Mouse (Mus musculus): ENCODE data around the gene Pum2. TPM values are rescaled to one million over a fixed set of nuclear protein-coding genes. Genes with fewer than 3 reads are reported as not detected.
A peak's percentile ranks its signal among the peaks of the same experiment; 100 is the strongest.
"Not testable (repeated sequence)": the region's sequence is repeated elsewhere in the genome, so short reads cannot be mapped to it uniquely, and the experiment has no call there.

Pum2 gene
- polyA plus RNA-seq, 1 experiment from 2014 or later: 63.9 TPM

GRCm38 (mm10) chr12:8674891-8675341 is 982 bp downstream of the Pum2 start:
- Histone ChIP-seq H3K4me1 (peaks cover 23% of the 10 kb centered on the region), H3K27ac (replicated peaks) (peak overlapping the region; percentile 100), H3K27me3 (replicated peaks; ENCODE audit: low read depth, poor library complexity, severe bottlenecking) (no peaks in the 10 kb centered on the region), H3K9me3 (no peaks in the 10 kb centered on the region), H3K4me3 (peak overlapping the region; percentile 82), H3K36me3 (replicated peaks) (peaks cover 15% of the 10 kb centered on the region)
- no peak for DNase-seq (ENCODE audit: low spot score)
- under 1% methylated on average over 20 of the region's 20 CpGs for WGBS

- H3K36me3 ChIP-seq (replicated peaks): peaks cover 19% of the 10 kb centered on the region
- WGBS: 1% methylated on average over 7 of the region's 7 CpGs
- peaks cover 23% of the 10 kb centered on the region for H3K4me1 ChIP-seq
- no peak for DNase-seq (ENCODE audit: low spot score)
- no peaks in the 10 kb centered on the region for H3K9me3 ChIP-seq
- H3K27me3 ChIP-seq (replicated peaks; ENCODE audit: low read depth, poor library complexity, severe bottlenecking): no peaks in the 10 kb centered on the region
- H3K4me3 ChIP-seq: peak overlapping the region; percentile 82
- peak overlapping the region; percentile 100 for H3K27ac ChIP-seq (replicated peaks)
These were observed 1.4 kb downstream of the Pum2 start for GRCm38 (mm10) chr12:8675361-8675760.

GRCm38 (mm10) chr12:8676341-8676740 is 2.4 kb downstream of the Pum2 start:
- peak overlapping the region; percentile 82 for H3K4me3 ChIP-seq
- no peaks in the 10 kb centered on the region for H3K27me3 ChIP-seq (replicated peaks; ENCODE audit: low read depth, poor library complexity, severe bottlenecking)
- H3K27ac ChIP-seq (replicated peaks): no peak overlapping the region
- no peak for DNase-seq (ENCODE audit: low spot score)
- H3K4me1 ChIP-seq: peaks cover 23% of the 10 kb centered on the region
- peaks cover 29% of the 10 kb centered on the region for H3K36me3 ChIP-seq (replicated peaks)
- WGBS: 88% methylated on average over 6 of the region's 6 CpGs
- H3K9me3 ChIP-seq: no peaks in the 10 kb centered on the region

GRCm38 (mm10) chr12:8677926-8678325 is 4.0 kb downstream of the Pum2 start:
- Histone ChIP-seq H3K4me3 (no peak overlapping the region), H3K4me1 (peaks cover 23% of the 10 kb centered on the region), H3K9me3 (no peaks in the 10 kb centered on the region), H3K36me3 (replicated peaks) (peaks cover 40% of the 10 kb centered on the region), H3K27ac (replicated peaks) (no peak overlapping the region), H3K27me3 (replicated peaks; ENCODE audit: low read depth, poor library complexity, severe bottlenecking) (no peaks in the 10 kb centered on the region)
- DNase-seq (ENCODE audit: low spot score): no peak

GRCm38 (mm10) chr12:8684200-8684599 is 10.3 kb downstream of the Pum2 start:
- no peak for DNase-seq (ENCODE audit: low spot score)
- Histone ChIP-seq H3K9me3 (no peaks in the 10 kb centered on the region), H3K27ac (replicated peaks) (no peak overlapping the region), H3K4me1 (no peaks in the 10 kb centered on the region), H3K27me3 (replicated peaks; ENCODE audit: low read depth, poor library complexity, severe bottlenecking) (no peaks in the 10 kb centered on the region), H3K4me3 (no peak overlapping the region), H3K36me3 (replicated peaks) (peaks cover 75% of the 10 kb centered on the region)
- 94% methylated on average over 1 of the region's 1 CpGs for WGBS

GRCm38 (mm10) chr12:8685036-8685435 is 11.1 kb downstream of the Pum2 start:
- Histone ChIP-seq H3K4me3 (no peak overlapping the region), H3K9me3 (no peaks in the 10 kb centered on the region), H3K36me3 (replicated peaks) (peaks cover 67% of the 10 kb centered on the region), H3K27me3 (replicated peaks; ENCODE audit: low read depth, poor library complexity, severe bottlenecking) (no peaks in the 10 kb centered on the region), H3K4me1 (no peaks in the 10 kb centered on the region), H3K27ac (replicated peaks) (no peak overlapping the region)
- DNase-seq (ENCODE audit: low spot score): no peak
- WGBS: 97% methylated on average over 3 of the region's 3 CpGs

GRCm38 (mm10) chr12:8689882-8690281 is 15.9 kb downstream of the Pum2 start:
- not testable (repeated sequence) for H3K9me3 ChIP-seq; H3K27ac ChIP-seq (replicated peaks); H3K4me3 ChIP-seq; DNase-seq (ENCODE audit: low spot score); H3K4me1 ChIP-seq; H3K27me3 ChIP-seq (replicated peaks; ENCODE audit: low read depth, poor library complexity, severe bottlenecking)
- 83% methylated on average over 3 of the region's 3 CpGs for WGBS
- H3K36me3 ChIP-seq (replicated peaks): peaks cover 48% of the 10 kb centered on the region

- no peaks in the 10 kb centered on the region for H3K27me3 ChIP-seq (replicated peaks; ENCODE audit: low read depth, poor library complexity, severe bottlenecking)
- H3K9me3 ChIP-seq: no peaks in the 10 kb centered on the region
- H3K4me1 ChIP-seq: no peaks in the 10 kb centered on the region
- H3K27ac ChIP-seq (replicated peaks): no peak overlapping the region
- DNase-seq (ENCODE audit: low spot score): peak; percentile 18
- WGBS: 73% methylated on average over 2 of the region's 2 CpGs
- no peak overlapping the region for H3K4me3 ChIP-seq
- peaks cover 73% of the 10 kb centered on the region for H3K36me3 ChIP-seq (replicated peaks)
These were observed 25.0 kb downstream of the Pum2 start for GRCm38 (mm10) chr12:8698895-8699294.

GRCm38 (mm10) chr12:8703988-8704387 is 30.1 kb downstream of the Pum2 start:
- DNase-seq (ENCODE audit: low spot score): no peak
- Histone ChIP-seq H3K27ac (replicated peaks) (no peak overlapping the region), H3K4me1 (no peaks in the 10 kb centered on the region), H3K9me3 (no peaks in the 10 kb centered on the region), H3K27me3 (replicated peaks; ENCODE audit: low read depth, poor library complexity, severe bottlenecking) (no peaks in the 10 kb centered on the region), H3K36me3 (replicated peaks) (peaks cover 80% of the 10 kb centered on the region), H3K4me3 (no peak overlapping the region)
- WGBS: 84% methylated on average over 1 of the region's 1 CpGs

GRCm38 (mm10) chr12:8708876-8709275 is 34.9 kb downstream of the Pum2 start:
- WGBS: 94% methylated on average over 2 of the region's 2 CpGs
- DNase-seq (ENCODE audit: low spot score): no peak
- Histone ChIP-seq H3K4me3 (no peak overlapping the region), H3K9me3 (no peaks in the 10 kb centered on the region), H3K27ac (replicated peaks) (no peak overlapping the region), H3K36me3 (replicated peaks) (peaks cover 87% of the 10 kb centered on the region), H3K4me1 (no peaks in the 10 kb centered on the region), H3K27me3 (replicated peaks; ENCODE audit: low read depth, poor library complexity, severe bottlenecking) (no peaks in the 10 kb centered on the region)

- H3K9me3 ChIP-seq: no peaks in the 10 kb centered on the region
- no peaks in the 10 kb centered on the region for H3K27me3 ChIP-seq (replicated peaks; ENCODE audit: low read depth, poor library complexity, severe bottlenecking)
- H3K4me3 ChIP-seq: no peak overlapping the region
- DNase-seq (ENCODE audit: low spot score): no peak
- WGBS: 90% methylated on average over 2 of the region's 2 CpGs
- H3K27ac ChIP-seq (replicated peaks): no peak overlapping the region
- no peaks in the 10 kb centered on the region for H3K4me1 ChIP-seq
- peaks cover 89% of the 10 kb centered on the region for H3K36me3 ChIP-seq (replicated peaks)
These were observed 38.7 kb downstream of the Pum2 start for GRCm38 (mm10) chr12:8712665-8713064.

GRCm38 (mm10) chr12:8716093-8716492 is 42.2 kb downstream of the Pum2 start:
- Histone ChIP-seq H3K27ac (replicated peaks) (no peak overlapping the region), H3K4me3 (no peak overlapping the region), H3K4me1 (no peaks in the 10 kb centered on the region), H3K36me3 (replicated peaks) (peaks cover 85% of the 10 kb centered on the region), H3K9me3 (no peaks in the 10 kb centered on the region), H3K27me3 (replicated peaks; ENCODE audit: low read depth, poor library complexity, severe bottlenecking) (no peaks in the 10 kb centered on the region)
- DNase-seq (ENCODE audit: low spot score): no peak
- WGBS: 88% methylated on average over 1 of the region's 1 CpGs

- Histone ChIP-seq H3K36me3 (replicated peaks) (peaks cover 97% of the 10 kb centered on the region), H3K9me3 (no peaks in the 10 kb centered on the region), H3K4me3 (no peak overlapping the region), H3K4me1 (no peaks in the 10 kb centered on the region), H3K27me3 (replicated peaks; ENCODE audit: low read depth, poor library complexity, severe bottlenecking) (no peaks in the 10 kb centered on the region), H3K27ac (replicated peaks) (no peak overlapping the region)
- DNase-seq (ENCODE audit: low spot score): no peak
- WGBS: 63% methylated on average over 1 of the region's 1 CpGs
These were observed 53.0 kb downstream of the Pum2 start for GRCm38 (mm10) chr12:8726890-8727289.

GRCm38 (mm10) chr12:8728739-8729138 is 54.8 kb downstream of the Pum2 start:
- H3K27me3 ChIP-seq (replicated peaks; ENCODE audit: low read depth, poor library complexity, severe bottlenecking): no peaks in the 10 kb centered on the region
- 87% methylated on average over 2 of the region's 2 CpGs for WGBS
- no peak for DNase-seq (ENCODE audit: low spot score)
- H3K4me3 ChIP-seq: no peak overlapping the region
- H3K36me3 ChIP-seq (replicated peaks): peaks cover 97% of the 10 kb centered on the region
- H3K27ac ChIP-seq (replicated peaks): no peak overlapping the region
- no peaks in the 10 kb centered on the region for H3K4me1 ChIP-seq
- no peaks in the 10 kb centered on the region for H3K9me3 ChIP-seq
